Mouse (Mus musculus) stomach, postnatal 0 days (tissue): Measurements from ENCODE around the gene Epha4.

ENCODE experiments used
- CTCF ChIP-seq: IDR thresholded peaks from 2 replicates; pipeline ENCODE4 v1.5.1; 2016; ENCODE audit warnings: antibody characterized with exemption, low read depth, mild to moderate bottlenecking, moderate library complexity
- EP300 ChIP-seq: optimal IDR thresholded peaks from 2 replicates; pipeline ENCODE3; 2016; ENCODE audit warnings: antibody characterized with exemption

GRCm38 (mm10) chr1:77497506-77497905 lies 17.4 kb downstream of the Epha4 start:
- TF ChIP-seq CTCF, result no peak
- no peak for TF ChIP-seq EP300
